Mouse (Mus musculus): Measurements from ENCODE around the gene Dnajb13.

Dnajb13 gene

GRCm38 (mm10) chr7:100514573-100514972, at the start of gene Dnajb13:
Gene Dnajb13, minus strand, starts transcription at chr7:100514960.
- no peak for DNase-seq

DNA sequence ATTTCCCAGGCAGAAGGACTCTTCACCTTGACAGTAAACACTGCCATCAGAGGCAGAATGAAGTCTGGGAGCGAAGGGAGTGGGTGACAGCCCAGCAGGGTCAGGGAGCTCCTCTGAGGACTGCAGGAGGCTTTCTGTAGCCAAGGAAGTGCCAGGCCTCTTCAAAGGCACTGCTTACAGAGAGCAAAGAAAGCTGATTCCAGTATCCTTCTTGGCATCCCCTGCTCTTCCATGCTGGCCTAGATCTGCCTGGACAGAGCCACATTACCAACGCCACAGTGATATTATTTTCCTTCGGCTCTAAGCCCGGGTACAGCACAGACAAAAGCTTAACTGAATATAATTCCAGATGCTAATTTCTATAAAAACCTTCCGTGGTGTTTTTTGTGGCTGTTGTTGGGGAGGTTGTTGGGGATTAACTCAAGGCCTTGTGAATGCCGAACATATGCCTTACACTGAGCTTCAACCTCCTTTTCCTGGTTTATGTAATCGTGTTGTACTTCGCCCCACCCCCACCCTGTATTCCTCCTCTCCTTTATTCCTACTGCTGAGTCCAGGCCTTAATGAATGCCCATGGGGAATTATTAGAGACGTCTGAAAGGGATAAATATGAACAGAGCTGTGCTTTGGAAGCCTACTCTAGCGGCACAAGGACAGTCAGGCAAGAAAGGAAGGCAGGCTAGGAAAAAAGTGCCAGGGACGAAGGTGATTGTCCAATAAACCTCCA, 47.3 kb upstream of the Dnajb13 start:
- no peak for DNase-seq

DNA sequence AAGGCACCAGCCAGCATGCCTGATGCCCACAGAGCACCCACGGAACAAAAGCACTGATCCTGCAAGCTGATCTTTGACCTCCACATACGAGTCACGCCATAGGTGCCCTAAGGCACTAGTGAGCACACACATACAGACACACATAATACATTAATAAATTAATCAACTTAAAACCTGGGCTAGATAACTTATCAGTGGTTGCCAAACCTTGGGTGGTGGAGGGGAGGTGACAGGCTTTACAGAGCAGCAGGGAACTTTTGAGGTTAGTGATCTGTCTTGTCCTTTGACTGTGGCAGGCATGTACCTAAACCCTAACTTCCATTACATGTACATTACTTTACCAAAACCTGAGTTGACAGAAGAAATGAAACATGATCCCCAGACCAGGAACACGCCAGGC, 44.6 kb upstream of the Dnajb13 start:
- no peak for DNase-seq

DNA sequence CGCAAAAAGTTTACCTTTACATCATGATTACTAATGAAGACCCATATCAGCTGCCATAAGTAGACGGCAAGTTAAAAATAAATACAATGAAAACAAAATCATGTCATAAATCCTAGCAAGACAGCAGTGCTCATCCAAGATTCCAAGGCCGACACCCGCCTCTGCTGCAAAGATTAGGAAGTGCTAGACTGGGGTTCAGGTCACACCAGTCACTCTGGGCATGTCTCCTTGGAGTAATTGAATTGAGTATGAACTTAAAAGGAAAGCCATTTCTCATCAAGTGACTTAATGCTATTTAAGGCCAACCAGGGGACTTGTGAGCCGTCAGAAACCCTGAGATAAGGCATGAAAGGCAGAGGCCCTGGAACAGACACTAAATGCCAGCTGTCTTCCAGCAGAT, 42.5 kb upstream of the Dnajb13 start:
- no peak for DNase-seq

DNA sequence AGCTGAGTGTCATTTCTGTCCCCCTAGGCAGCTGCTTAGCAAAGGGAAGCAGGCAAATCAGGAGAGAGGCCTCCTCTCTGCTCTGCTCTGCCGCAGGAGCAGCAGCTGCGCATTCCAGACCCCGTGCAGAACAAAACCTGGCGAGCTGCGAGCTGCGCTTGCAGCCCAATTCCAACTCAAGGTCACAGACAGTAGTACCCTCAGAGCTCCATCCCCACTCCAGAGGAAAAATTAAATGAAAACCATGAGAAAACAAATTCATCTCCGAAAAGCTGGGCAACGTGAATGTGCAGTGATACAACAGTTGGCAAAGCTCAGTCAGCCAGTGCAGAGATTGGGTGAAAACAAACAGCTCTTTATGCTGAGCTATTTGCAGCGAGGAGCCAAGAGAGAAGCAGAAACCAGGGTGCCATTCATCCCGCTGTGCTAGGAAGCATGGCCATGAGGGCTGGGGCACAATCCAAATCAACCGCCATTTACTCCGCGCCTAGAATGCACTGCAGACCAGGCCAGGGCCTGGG, 40.7 kb upstream of the Dnajb13 start:
- DNase-seq, result peak; percentile 28

- DNase-seq, result no peak
Observed at GRCm38 (mm10) chr7:100554939-100555338, 40.2 kb upstream of the Dnajb13 start.

GRCm38 (mm10) chr7:100550338-100551007, 35.7 kb upstream of the Dnajb13 start:
- DNase-seq, result peak; percentile 44

DNA sequence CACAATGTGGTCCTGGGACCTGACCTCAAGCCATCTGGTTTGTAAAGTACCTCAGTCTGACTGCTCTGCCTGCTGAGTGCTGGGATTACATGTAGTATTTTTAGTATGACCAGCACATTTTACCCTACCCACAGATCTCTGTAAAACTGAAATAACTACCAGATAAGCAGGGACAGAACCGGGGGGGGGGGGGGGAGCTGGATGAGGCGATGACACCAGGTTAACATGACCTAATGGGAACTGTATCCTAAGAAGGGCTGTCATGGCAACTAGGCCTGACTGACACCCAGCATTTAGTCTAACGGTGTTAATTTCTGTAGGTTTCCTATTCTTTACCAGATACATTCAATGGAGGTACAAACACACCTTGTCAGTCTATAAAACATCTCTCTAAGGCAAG, 35.0 kb upstream of the Dnajb13 start:
- DNase-seq, result no peak

GRCm38 (mm10) chr7:100547631-100548030, 32.9 kb upstream of the Dnajb13 start:
- no peak for DNase-seq

DNA sequence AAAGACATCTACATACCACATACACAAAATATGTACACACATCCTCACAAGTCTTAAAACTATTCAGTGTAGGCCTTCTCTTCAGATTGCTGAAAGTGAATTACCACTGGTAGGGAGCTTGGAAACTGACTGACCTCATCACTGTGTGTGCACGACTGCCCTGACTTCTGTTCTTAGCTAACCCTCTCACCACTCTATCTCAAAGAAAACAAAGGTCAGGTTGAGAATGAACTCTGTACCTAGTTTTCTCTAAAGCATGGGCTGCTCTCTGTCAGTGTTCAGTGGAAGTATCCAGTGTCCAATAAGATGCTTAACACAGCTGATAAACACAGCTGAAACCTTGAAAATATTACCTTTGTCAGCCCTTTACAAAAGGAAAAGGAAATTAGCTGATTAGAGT, 29.7 kb upstream of the Dnajb13 start:
- no peak for DNase-seq

DNA sequence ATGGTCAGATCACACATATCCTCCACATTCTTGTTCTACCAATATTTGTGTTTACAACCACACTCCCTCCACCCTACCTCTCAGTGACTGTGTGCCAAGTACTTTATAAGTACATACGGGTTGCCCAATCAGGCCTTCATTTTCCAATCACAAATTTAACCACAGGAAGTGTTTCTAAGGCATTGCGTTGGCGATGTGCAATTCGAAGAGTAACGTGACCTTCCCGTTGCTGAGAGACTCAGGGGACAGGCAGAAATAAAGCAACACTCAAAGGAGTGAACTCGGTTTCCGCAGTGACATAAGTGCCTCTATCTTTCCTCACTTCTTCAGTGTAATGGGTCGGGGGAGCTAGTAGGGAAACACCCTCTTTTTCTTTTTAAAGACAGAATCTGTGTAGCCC, 24.8 kb upstream of the Dnajb13 start:
- DNase-seq, result no peak

DNA sequence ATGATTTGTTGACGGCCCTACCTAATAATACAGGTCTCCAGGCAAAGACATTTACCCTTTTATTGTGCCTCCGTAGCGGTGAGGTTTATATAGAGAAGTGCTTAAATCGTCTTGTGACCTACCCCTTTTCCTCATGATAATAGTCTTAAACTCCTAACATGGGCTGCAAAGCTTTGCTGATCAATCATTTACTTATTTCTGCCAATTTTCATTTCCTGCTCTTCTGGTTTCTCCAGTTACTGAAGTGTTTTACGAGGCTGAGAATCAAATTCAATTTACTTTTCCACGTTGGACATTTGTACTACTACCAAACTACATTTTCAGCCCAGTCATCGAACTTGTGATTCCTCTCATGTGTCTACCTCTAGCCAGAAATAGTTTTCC, 22.8 kb upstream of the Dnajb13 start:
- DNase-seq, result no peak

- DNase-seq, result peak; percentile 81
Observed at GRCm38 (mm10) chr7:100536804-100537518, 22.2 kb upstream of the Dnajb13 start, which contains the start of gene Coa4. Gene Coa4, plus strand, starts transcription at chr7:100537071.

- DNase-seq, result no peak
Observed at GRCm38 (mm10) chr7:100535831-100536230, 21.1 kb upstream of the Dnajb13 start.

GRCm38 (mm10) chr7:100534216-100534615, 19.5 kb upstream of the Dnajb13 start:
- no peak for DNase-seq

DNA sequence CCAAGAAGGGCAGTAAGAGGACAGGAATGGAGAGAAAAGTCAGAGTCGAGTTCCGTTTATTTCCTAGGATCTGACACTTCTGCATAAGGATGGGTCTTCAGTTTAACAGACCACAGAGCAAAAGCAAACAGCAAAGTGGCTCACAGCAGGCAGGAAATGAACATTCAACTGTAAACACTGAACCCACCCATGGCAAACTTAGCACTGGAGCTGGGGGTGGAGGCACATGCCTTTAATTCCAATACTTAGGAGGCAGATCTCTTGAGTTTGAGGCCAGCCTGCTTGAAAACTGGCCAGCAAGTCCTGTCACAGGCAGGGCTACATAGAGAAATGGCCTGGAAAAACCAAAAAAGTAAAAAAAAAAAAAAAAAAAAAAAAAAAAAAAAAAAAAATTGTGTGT, 18.7 kb upstream of the Dnajb13 start:
- DNase-seq, result no peak

- DNase-seq, result no peak
Observed at GRCm38 (mm10) chr7:100530766-100531165, 16.0 kb upstream of the Dnajb13 start.

GRCm38 (mm10) chr7:100524669-100525068, 9.9 kb upstream of the Dnajb13 start:
- no peak for DNase-seq

DNA sequence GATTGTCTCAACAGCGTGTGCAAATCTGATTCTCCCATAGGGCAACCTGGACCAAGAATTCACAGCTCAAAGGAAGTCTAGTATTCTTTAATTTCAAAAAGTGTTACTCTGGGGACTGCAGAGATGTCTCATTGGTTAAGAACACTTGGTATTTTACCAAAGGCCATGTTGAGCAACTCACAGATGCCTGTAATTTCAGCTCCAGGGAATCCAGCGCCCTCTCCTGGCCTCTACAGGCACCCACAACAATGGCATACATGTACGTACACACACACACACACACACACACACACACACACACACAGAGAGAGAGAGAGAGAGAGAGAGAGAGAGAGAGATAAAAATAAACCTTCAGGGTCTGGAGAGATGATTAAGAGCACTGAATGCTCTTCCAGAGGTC, 7.5 kb upstream of the Dnajb13 start:
- DNase-seq, result no peak

GRCm38 (mm10) chr7:100520663-100521285, 6.0 kb upstream of the Dnajb13 start:
- peak; percentile 80 for DNase-seq

DNA sequence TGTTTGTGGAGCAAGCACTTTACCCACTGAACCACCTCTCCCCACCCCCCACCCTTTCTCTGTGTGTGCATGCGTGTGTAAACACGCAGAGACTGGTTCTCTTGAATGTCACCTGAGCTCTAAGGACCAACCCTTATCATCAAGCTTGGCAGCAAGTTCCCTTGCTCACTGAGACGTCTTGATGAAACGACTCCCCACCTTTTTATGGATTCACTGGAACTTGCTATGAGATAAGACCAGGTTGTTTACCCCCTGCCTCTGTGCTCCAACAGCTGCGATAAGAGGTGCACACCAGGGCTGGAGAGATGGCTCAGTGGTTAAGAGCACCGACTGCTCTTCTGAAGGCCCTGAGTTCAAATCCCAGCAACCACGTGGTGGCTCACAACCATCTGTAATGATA, 5.4 kb upstream of the Dnajb13 start:
- no peak for DNase-seq

DNA sequence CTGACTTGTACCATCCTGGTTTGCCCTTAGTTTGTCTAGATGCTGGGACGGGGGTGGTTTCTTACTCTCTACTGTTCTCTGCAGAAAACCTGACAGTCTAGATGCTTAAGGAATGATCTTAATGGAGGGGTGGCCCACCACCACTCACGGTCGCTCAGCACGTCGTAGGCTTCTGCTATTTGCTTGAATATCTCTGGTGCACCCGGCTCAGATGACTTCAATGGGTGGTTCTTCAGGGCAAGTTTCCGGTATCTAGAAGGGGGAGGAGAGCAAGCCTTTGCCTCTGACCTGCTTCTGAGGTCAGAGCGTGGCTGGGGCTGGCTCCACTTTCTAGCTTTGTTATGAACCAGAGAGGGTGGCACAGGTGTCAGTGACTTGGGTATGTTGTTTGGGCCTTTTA, 3.2 kb downstream of the Dnajb13 start:
- DNase-seq, result no peak

DNA sequence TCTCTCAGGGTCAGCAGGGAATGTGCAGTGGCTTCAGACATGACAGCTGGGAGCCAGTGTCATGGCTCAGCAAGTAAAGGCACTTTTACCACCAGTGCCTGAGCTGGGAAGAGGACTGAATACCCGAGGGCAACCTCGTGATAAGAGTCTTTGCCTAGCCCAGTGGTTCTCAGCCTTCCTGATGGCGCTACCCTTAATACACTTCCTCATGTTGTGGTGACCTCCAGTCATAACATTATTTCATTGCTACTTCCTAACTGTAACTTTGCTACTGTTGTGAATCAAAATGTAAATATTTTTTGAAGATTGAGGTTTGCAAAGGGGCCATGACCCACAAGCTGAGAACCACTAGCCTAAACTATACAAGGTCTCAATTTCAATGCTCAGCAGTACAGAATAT, 6.1 kb downstream of the Dnajb13 start:
- no peak for DNase-seq

Measured in right cerebral cortex, postnatal 14 days (tissue).